Mouse (Mus musculus) forebrain, embryonic 13.5 days (tissue): ENCODE data around the gene Dock2. TPM values are rescaled to one million over a fixed set of nuclear protein-coding genes. Genes with fewer than 3 reads are reported as not detected.

Source experiments
- ATAC-seq: fragments of 200-750 bp; cut with Nextera tagmentation; 2 replicates; pipeline ENCODE4 v1.8.0; 2017
- H3K27ac ChIP-seq: fragments of 300-500 bp; sonication (generic); 2 replicates; pipeline ENCODE4 v1.5.1; 2015; ENCODE audit warnings: inconsistent platforms, mild to moderate bottlenecking, moderate library complexity
- H3K27me3 ChIP-seq: fragments of 300-500 bp; sonication (generic); 2 replicates; pipeline ENCODE4 v1.6.1; 2015; ENCODE audit warnings: mild to moderate bottlenecking, inconsistent platforms
- H3K36me3 ChIP-seq: fragments of 300-500 bp; sonication (generic); 2 replicates; pipeline ENCODE4 v1.6.1; 2015; ENCODE audit warnings: mild to moderate bottlenecking, inconsistent platforms; ENCODE audit not compliant: poor library complexity, severe bottlenecking
- H3K4me1 ChIP-seq: fragments of 300-500 bp; sonication (generic); 2 replicates; pipeline ENCODE4 v1.6.1; 2015; ENCODE audit warnings: inconsistent platforms
- H3K4me2 ChIP-seq: fragments of 300-500 bp; sonication (generic); 2 replicates; pipeline ENCODE4 v1.6.1; 2015; ENCODE audit warnings: inconsistent platforms, mild to moderate bottlenecking, moderate library complexity
- H3K4me3 ChIP-seq: fragments of 300-500 bp; sonication (generic); 2 replicates; pipeline ENCODE4 v1.5.1; 2015; ENCODE audit warnings: mild to moderate bottlenecking, inconsistent platforms
- H3K9ac ChIP-seq: fragments of 300-500 bp; sonication (generic); 2 replicates; pipeline ENCODE4 v1.6.1; 2015; ENCODE audit warnings: mild to moderate bottlenecking, inconsistent platforms
- H3K9me3 ChIP-seq: fragments of 300-500 bp; sonication (generic); replicated peaks from 2 replicates; pipeline ENCODE4 v1.6.1; 2016; ENCODE audit warnings: inconsistent platforms
- WGBS: fragments of 180-500 bp; shearing (Covaris S2); methylation state at CpG from one replicate; pipeline ENCODE4 v1.1.7; 2015; 5-methylcytosine and 5-hydroxymethylcytosine counted together
- polyA plus RNA-seq: library from polyadenylated mRNA; unstranded; fragments of >200 nt; fragmentation: Nextera tagmentation; extraction: Ambion mirVana; gene quantifications from 2 replicates; pipeline ENCODE4 v1.2.1, GENCODE M21; 2015

Dock2 gene
- polyA plus RNA-seq, 1 experiment from 2014 or later = 0.15 TPM

DNA sequence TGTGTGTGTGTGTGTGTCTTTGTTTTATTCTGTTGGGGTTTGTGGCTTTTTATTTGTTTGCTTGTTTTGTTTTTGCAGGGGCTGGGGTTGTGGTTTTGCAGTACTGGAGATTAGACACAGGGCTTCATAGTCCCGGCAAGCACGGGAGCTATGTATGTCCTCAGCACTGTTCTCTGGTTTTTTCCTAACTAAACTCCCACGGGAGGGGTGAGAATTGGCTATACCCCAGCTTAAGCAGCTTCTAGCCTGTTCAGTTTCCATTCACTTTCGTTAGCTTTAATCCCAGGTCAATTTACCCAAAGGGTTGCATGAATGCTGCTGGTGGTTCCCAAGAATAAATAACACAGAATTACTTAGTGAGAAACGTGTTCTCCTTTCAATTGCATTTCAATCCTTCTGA is 376.8 kb downstream of the Dock2 start:
- ATAC-seq = no peak
- no peaks in the 10 kb centered on the region for H3K27me3 ChIP-seq

DNA sequence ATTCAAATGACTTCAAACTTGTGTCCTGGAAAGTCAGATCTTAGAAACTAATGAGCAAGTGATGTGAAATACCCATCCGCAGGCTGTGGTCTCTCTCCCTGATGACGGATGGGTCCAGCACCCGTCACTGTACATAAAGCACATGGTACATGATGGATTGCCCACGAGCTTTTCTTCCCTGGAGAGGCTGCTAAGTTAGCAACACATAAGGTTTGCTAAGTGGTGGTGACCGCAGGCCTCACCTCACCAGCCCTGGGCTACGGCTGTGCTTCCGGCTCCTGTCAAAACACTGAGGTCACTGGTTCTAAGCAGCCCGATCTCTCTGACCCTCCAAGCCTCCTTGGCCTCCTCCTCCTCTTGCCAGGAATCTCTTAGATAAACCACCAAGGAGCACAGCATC is 377.4 kb downstream of the Dock2 start:
- WGBS = 79% methylated on average over 8 of the region's 8 CpGs
- Histone ChIP-seq H3K4me1 (peaks cover 10% of the 10 kb centered on the region; the same call in 1 of the 2 replicates), H3K4me2 (no peak overlapping the region), H3K36me3 (no peaks in the 10 kb centered on the region), H3K27ac (no peak overlapping the region), H3K4me3 (no peak overlapping the region), H3K9ac (no peak overlapping the region), H3K9me3 (no peaks in the 10 kb centered on the region), H3K27me3 (no peaks in the 10 kb centered on the region)
- ATAC-seq = peak; percentile 45; the same call in 1 of the 2 replicates

More for the DNA sequence above, 376.8 kb downstream of the Dock2 start:
- Histone ChIP-seq H3K27ac (no peak overlapping the region), H3K36me3 (no peaks in the 10 kb centered on the region), H3K9me3 (no peaks in the 10 kb centered on the region), H3K4me3 (no peak overlapping the region), H3K9ac (no peak overlapping the region), H3K4me2 (no peak overlapping the region), H3K4me1 (peaks cover 10% of the 10 kb centered on the region; the same call in 1 of the 2 replicates)
- WGBS = 17% methylated on average over 5 of the region's 5 CpGs

GRCm38 (mm10) chr11:34405311-34405710 is 378.4 kb downstream of the Dock2 start:
- no peaks in the 10 kb centered on the region for H3K9me3 ChIP-seq
- H3K4me2 ChIP-seq = no peak overlapping the region
- H3K27ac ChIP-seq = no peak overlapping the region
- no peaks in the 10 kb centered on the region for H3K36me3 ChIP-seq
- no peak overlapping the region for H3K9ac ChIP-seq
- 88% methylated on average over 1 of the region's 1 CpGs for WGBS
- no peak for ATAC-seq
- H3K27me3 ChIP-seq = no peaks in the 10 kb centered on the region
- H3K4me3 ChIP-seq = no peak overlapping the region
- peaks cover 10% of the 10 kb centered on the region; the same call in 1 of the 2 replicates for H3K4me1 ChIP-seq

- H3K4me2 ChIP-seq = no peak overlapping the region
- H3K27ac ChIP-seq = no peak overlapping the region
- no peaks in the 10 kb centered on the region for H3K27me3 ChIP-seq
- no peaks in the 10 kb centered on the region for H3K36me3 ChIP-seq
- H3K9me3 ChIP-seq = no peaks in the 10 kb centered on the region
- 85% methylated on average over 8 of the region's 8 CpGs for WGBS
- H3K4me3 ChIP-seq = no peak overlapping the region
- no peak for ATAC-seq
- H3K9ac ChIP-seq = no peak overlapping the region
- 0 out of 2 replicates have a peak, but pooled peaks cover 2% of the 10 kb centered on the region for H3K4me1 ChIP-seq
Observed at GRCm38 (mm10) chr11:34401343-34401742, 382.3 kb downstream of the Dock2 start.

DNA sequence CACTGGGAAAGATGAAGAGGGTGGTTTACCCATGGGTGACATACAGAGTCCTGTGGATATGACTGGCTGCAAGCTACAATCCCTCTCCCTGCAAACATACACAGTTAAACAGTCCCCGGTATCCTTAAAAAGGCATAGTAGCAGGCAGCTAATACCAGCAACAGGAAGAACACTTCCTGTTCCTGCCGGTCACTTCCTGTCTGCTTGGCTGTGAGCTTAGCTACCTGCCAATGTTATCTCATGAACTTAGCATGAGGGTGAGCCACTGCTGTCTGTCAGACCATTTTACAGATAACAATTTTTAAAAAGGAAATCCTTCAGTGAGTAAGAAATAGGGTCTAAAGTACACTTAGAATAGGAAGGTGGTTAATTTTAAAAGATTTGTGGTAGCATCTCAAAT is 385.1 kb downstream of the Dock2 start:
- no peak overlapping the region for H3K9ac ChIP-seq
- H3K36me3 ChIP-seq = no peaks in the 10 kb centered on the region
- H3K27me3 ChIP-seq = no peaks in the 10 kb centered on the region
- H3K9me3 ChIP-seq = no peaks in the 10 kb centered on the region
- H3K4me1 ChIP-seq = no peaks in the 10 kb centered on the region
- no peak overlapping the region for H3K27ac ChIP-seq
- H3K4me3 ChIP-seq = no peak overlapping the region
- WGBS = 93% methylated on average over 2 of the region's 2 CpGs
- no peak overlapping the region for H3K4me2 ChIP-seq
- ATAC-seq = no peak

GRCm38 (mm10) chr11:34397661-34398060 is 386.0 kb downstream of the Dock2 start:
- Histone ChIP-seq H3K9me3 (no peaks in the 10 kb centered on the region), H3K9ac (no peak overlapping the region), H3K27me3 (no peaks in the 10 kb centered on the region), H3K4me2 (no peak overlapping the region), H3K4me1 (no peaks in the 10 kb centered on the region), H3K36me3 (no peaks in the 10 kb centered on the region), H3K27ac (no peak overlapping the region), H3K4me3 (no peak overlapping the region)
- no peak for ATAC-seq
- WGBS = 89% methylated on average over 5 of the region's 5 CpGs

GRCm38 (mm10) chr11:34395802-34396201 is 387.9 kb downstream of the Dock2 start:
- Histone ChIP-seq H3K27ac (no peak overlapping the region), H3K9ac (no peak overlapping the region)

DNA sequence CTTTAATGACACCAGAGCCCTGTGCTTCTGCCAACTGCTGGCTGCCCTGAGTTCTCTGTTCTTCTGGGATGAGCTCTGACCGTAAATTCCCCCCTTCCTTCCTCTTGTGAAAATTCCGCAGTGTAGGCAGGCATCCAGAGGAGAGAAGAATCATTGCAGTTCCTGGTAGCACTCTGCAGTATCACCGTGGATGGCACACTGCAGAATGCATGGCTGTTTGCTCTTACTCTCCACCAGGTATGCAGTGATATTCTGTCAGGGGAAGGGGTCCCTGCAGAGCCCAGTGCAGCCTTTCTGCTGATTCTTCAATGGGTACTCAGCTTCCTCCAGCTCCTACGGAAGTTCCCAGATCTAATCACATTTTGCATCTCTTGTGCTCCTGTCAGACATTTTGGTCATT is 391.6 kb downstream of the Dock2 start:
- H3K9ac ChIP-seq = no peak overlapping the region
- H3K36me3 ChIP-seq = no peaks in the 10 kb centered on the region
- no peak overlapping the region for H3K27ac ChIP-seq
- no peaks in the 10 kb centered on the region for H3K4me1 ChIP-seq
- H3K9me3 ChIP-seq = no peaks in the 10 kb centered on the region
- H3K4me2 ChIP-seq = no peak overlapping the region
- no peak overlapping the region for H3K4me3 ChIP-seq
- 66% methylated on average over 4 of the region's 4 CpGs for WGBS
- ATAC-seq = no peak
- no peaks in the 10 kb centered on the region for H3K27me3 ChIP-seq

More at GRCm38 (mm10) chr11:34395802-34396201, 387.9 kb downstream of the Dock2 start:
- Histone ChIP-seq H3K36me3 (no peaks in the 10 kb centered on the region), H3K27me3 (no peaks in the 10 kb centered on the region), H3K9me3 (no peaks in the 10 kb centered on the region), H3K4me3 (no peak overlapping the region), H3K4me2 (no peak overlapping the region), H3K4me1 (no peaks in the 10 kb centered on the region)
- ATAC-seq = no peak
- 90% methylated on average over 3 of the region's 3 CpGs for WGBS

DNA sequence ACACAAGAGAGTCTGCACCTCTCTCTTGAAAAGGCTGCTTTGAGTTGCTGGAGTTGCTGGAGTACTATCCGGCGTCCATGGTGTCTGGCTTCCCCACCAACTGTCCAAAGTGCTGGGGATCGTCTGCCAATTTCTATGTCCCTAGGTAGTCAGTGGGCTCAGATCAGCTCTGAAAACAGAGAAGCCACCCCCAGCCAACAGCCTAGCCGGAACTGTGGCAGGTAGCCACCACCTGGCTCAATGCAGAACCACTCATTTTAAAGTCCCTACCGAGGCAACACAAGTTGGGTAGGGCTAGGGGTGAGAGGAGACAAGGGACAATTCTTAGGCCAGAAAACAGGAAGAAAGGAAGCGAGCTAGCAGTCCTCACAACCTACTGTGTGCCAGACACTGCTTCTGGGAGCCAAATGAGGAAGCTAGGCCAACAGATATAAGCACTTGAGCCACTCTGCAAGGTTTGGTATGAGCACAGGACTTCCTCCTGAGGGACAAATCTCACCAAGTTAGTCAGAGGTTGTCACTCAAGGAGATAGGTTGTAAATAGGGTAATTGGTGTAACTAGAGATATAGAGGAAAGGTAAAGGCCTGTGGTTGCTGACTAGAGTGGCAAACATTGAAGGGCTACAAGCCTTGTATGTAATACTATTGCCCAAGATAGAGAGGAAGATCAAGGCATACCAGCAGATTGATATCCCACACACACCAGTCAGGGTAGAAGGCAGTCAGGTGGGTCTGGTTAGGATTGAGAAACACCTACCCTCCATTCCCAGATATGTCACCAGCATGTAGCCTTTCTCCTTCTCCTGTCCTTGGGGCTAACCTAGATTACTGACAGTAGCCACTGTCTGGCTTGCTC is 394.2 kb downstream of the Dock2 start:
- 88% methylated on average over 6 of the region's 6 CpGs for WGBS
- Histone ChIP-seq H3K9me3 (no peaks in the 10 kb centered on the region), H3K4me1 (peaks cover 12% of the 10 kb centered on the region), H3K4me3 (no peak overlapping the region), H3K4me2 (no peak overlapping the region), H3K9ac (no peak overlapping the region), H3K27me3 (no peaks in the 10 kb centered on the region), H3K27ac (no peak overlapping the region), H3K36me3 (no peaks in the 10 kb centered on the region)
- no peak for ATAC-seq

GRCm38 (mm10) chr11:34385001-34385688 is 398.5 kb downstream of the Dock2 start:
- WGBS = 20% methylated on average over 1 of the region's 1 CpGs
- no peak overlapping the region; the same call in 1 of the 2 replicates for H3K27ac ChIP-seq

DNA sequence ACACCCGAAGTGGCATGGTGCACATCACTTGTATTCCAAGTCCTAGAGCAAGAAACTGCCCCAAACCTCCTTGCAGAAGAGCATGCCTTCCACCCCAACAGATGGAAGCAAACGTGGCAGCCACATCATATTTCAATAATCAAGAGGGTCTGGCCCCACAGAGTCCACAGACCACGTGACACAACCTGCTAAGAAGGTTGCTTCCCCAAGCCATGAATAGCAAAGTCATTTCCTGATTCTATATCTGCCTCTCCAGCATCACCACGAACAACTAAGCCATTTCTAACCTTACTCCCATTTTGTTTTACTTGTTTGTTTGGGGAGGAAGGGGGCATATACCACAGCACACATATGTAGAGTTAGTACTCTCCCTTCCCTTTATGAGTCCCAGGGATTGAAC is 399.5 kb downstream of the Dock2 start:
- 78% methylated on average over 4 of the region's 4 CpGs for WGBS
- Histone ChIP-seq H3K27ac (no peak overlapping the region), H3K4me1 (peaks cover 12% of the 10 kb centered on the region), H3K9me3 (no peaks in the 10 kb centered on the region), H3K36me3 (no peaks in the 10 kb centered on the region), H3K27me3 (no peaks in the 10 kb centered on the region), H3K9ac (no peak overlapping the region), H3K4me3 (no peak overlapping the region), H3K4me2 (no peak overlapping the region)
- ATAC-seq = no peak

More at GRCm38 (mm10) chr11:34385001-34385688, 398.5 kb downstream of the Dock2 start:
- Histone ChIP-seq H3K27me3 (no peaks in the 10 kb centered on the region), H3K9me3 (no peaks in the 10 kb centered on the region), H3K4me2 (no peak overlapping the region), H3K36me3 (no peaks in the 10 kb centered on the region), H3K4me1 (peaks cover 12% of the 10 kb centered on the region), H3K9ac (no peak overlapping the region), H3K4me3 (no peak overlapping the region)
- peak; percentile 95 for ATAC-seq

- H3K4me2 ChIP-seq = no peak overlapping the region
- ATAC-seq = no peak
- H3K9ac ChIP-seq = no peak overlapping the region
- H3K27me3 ChIP-seq = no peaks in the 10 kb centered on the region
- H3K4me1 ChIP-seq = peaks cover 12% of the 10 kb centered on the region
- no peaks in the 10 kb centered on the region for H3K9me3 ChIP-seq
- H3K4me3 ChIP-seq = no peak overlapping the region
- WGBS = 96% methylated on average over 3 of the region's 3 CpGs
- H3K27ac ChIP-seq = no peak overlapping the region
- no peaks in the 10 kb centered on the region for H3K36me3 ChIP-seq
Observed at GRCm38 (mm10) chr11:34383501-34383900, 400.2 kb downstream of the Dock2 start.
